Mouse (Mus musculus) induced T-regulatory cell, adult 2 months (primary cell): ENCODE results near the gene Gm11361.

ENCODE experiments used
- DNase-seq: peaks from one replicate; pipeline ENCODE4 v3.0.0-alpha.2; 2012; ENCODE audit warnings: low read depth

Gm11361 gene

DNA sequence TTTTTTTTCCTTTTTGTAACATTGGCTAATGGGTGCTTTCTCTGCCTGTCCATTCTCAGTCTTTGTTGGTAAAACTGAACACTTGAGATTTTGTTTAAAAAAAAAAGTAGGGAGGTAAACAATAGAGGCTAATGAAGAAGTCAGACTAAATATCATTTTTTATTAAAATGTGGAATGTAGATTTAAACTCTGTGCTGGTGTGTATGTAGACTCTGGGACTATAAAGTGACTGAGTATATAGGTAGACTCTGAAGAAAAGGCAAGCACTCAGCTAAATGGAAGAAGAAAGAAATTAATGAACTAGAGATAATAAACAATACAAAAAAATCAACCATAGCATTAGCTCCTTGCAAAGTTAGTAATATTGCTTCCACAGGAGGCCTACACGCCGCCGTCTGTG is at the start of gene Gm11361:
Gene Gm11361 (plus strand): TSS at position 301 of the 400 bp plus-strand sequence.
- no peak for DNase-seq

DNA sequence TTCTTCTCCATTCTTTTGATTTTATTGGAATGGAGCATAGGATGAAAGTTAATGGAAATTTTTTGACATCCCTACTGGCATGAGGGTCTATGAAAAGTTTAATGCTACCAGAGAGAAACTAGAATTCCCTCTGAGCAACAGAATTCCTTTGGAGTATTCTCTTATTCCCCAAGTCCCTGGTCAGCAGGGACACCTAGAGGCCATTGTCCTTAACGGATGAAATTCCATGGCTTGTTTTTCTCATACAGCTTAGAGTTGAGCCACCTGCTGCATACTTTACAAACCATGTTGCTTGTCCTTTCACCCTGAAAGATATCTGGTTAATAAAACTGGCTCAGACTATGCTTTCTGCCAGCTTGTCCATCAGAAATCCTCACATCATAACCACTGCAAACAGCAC is 7.1 kb downstream of the Gm11361 start:
- DNase-seq = no peak

DNA sequence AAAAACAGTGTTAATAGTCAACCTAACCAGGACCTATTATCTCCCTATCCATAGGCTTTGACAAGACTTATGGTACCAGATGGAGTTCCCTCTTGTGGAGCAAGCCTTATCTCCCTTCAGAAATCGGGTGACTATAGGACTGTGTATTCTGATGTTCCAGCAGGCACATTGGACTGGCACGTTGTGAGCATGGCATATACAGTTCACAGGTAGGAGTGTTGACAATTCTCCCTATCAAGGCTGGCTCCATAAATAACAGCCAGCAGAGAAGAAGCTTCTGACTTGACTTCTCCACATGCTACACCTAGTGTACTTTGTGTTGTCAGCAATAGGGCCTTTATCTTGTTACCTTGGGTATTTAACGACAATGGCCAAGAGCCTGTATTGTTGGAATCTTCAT is 30.0 kb downstream of the Gm11361 start:
- no peak for DNase-seq

DNA sequence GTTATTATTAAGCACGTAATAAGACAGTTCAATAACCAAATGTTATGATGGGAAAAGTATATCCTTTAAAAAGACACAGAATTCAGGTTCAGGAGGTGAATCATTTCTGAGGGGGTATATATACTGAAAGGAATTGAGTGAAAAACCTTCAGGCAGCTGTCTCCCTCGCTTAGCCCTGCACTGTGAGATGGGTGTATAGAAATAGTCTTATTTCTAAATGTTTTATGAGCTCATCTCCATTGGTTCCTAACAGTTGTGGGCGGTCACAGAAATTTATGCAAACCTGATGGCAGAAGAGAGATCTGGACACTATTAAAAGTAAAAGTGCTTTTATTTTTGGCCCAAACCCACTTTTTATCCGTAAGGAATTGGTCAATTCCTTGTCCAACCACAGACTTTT is 36.9 kb downstream of the Gm11361 start:
- no peak for DNase-seq

DNA sequence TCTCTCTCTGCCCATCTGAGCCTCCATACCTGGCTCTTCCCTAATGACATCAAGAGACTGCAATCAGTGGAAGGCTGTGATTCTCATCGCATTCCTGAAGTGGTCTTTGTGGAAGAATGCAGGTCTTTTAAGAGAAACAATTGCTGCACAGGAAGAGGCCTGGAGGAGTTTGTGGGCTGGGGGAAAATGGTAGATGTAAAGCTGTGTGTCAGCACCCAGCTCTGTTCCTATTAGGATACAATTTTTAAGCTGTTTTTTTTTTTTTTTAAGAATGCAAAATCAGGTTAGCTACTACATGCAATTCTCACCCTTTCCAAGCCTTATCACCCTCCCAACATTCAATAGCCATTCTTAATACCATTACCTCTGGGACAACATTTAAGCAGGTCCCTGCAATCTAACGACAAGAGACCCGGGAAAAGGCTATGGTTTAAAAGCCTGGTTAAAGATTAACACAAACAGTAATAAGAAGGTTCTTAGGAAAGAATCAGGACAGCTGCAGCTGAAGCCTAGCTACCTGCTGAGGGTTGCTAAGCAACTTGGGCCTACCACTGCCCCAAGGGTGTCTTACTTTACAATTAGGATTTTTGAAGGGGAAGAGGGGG is 37.5 kb downstream of the Gm11361 start:
- no peak for DNase-seq

DNA sequence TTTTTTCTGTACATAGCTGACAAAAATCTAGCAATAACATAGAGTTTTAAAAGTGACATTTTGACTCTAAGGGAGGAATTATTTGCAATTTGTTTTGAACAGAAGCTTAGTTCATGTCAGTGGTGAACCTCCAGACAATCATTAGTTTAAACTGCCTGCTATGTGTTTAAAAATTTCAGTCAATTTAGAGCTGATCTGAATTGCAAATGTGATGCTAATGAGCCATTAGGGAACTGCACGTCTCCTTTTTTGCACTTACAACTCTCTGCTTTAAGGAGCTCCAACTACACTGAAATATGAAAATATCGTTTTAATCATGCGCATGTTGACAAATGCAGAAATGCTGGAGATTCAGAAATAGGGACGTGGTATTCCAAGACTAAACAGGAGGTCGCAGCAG is 38.2 kb downstream of the Gm11361 start:
- no peak for DNase-seq

DNA sequence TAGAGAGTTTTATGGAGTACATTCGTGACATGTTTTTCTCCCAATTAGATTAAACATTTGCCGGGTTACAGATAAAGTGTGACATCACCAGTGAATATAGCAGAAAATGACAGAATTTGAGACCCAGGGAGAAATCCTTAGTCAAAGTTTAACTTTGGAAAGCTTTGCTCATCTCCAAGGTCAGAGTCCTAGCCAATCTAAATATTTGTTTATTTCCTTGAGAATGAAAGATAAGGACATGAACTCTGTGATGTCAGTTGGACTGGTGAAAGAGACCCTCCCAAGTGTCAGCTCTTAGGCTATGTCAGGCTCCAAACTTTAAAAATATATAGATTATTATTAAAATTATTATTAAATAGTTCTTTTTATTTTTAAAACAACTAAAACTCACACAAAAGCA is 39.8 kb downstream of the Gm11361 start:
- no peak for DNase-seq

DNA sequence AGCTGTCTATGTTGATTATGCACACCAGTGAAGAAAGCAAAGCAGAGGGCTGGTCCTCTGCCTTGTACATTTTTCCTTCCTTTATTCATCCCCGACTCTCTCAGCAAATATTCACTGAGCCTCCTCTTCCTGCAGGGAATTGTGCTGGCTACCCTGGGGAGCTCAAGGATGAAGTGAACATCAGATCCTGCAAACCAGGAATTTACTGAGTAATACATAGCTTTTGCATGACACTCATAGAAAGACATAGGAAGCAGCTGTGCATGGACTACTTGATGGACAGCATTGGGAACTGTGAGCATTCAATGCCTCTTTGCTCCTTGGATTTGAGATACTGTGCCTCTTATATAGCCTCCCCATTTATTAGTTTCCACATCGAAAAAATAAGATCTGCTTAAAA is 40.2 kb downstream of the Gm11361 start:
- no peak for DNase-seq
